Mouse (Mus musculus) intestine, embryonic 16.5 days (tissue): Measurements from ENCODE around the gene Coq8b. TPM values are rescaled to one million over a fixed set of nuclear protein-coding genes. Genes with fewer than 3 reads are reported as not detected.

ENCODE experiments used
- ATAC-seq: fragments of 200-750 bp; cut with Nextera tagmentation; 2 replicates; pipeline ENCODE4 v1.8.0; 2017; ENCODE audit warnings: moderate TSS enrichment, moderate library complexity
- H3K27ac ChIP-seq: fragments of 300-500 bp; sonication (generic); 2 replicates; pipeline ENCODE4 v1.5.1; 2014; ENCODE audit warnings: mild to moderate bottlenecking, low read length
- H3K27me3 ChIP-seq: fragments of 300-500 bp; sonication (generic); replicated peaks from 2 replicates; pipeline ENCODE4 v1.6.1; 2014; ENCODE audit warnings: low read length, control low read depth, mixed read lengths; ENCODE audit not compliant: control insufficient read depth, insufficient read depth
- H3K36me3 ChIP-seq: fragments of 300-500 bp; sonication (generic); 2 replicates; pipeline ENCODE4 v1.6.1; 2014; ENCODE audit warnings: low read length, control low read depth; ENCODE audit not compliant: control insufficient read depth, insufficient read depth
- H3K4me1 ChIP-seq: fragments of 300-500 bp; sonication (generic); 2 replicates; pipeline ENCODE4 v1.6.1; 2014; ENCODE audit warnings: low read length, control low read depth, mixed read lengths; ENCODE audit not compliant: control insufficient read depth, insufficient read depth
- H3K4me2 ChIP-seq: fragments of 300-500 bp; sonication (generic); 2 replicates; pipeline ENCODE4 v1.6.1; 2014; ENCODE audit warnings: low read depth, low read length, control low read depth
- H3K4me3 ChIP-seq: fragments of 300-500 bp; sonication (generic); 2 replicates; pipeline ENCODE4 v1.5.1; 2014; ENCODE audit warnings: mild to moderate bottlenecking, low read length
- H3K9ac ChIP-seq: fragments of 300-500 bp; sonication (generic); 2 replicates; pipeline ENCODE4 v1.6.1; 2014; ENCODE audit warnings: low read depth, low read length
- H3K9me3 ChIP-seq: fragments of 300-500 bp; sonication (generic); 2 replicates; pipeline ENCODE4 v1.6.1; 2016; ENCODE audit warnings: low read length, control low read depth; ENCODE audit not compliant: control insufficient read depth
- WGBS: fragments of 180-500 bp; shearing (Covaris S2); extraction: QIAGEN DNeasy Blood & Tissue Kit; methylation state at CpG from one replicate; pipeline ENCODE4 v1.1.7; 2014; 5-methylcytosine and 5-hydroxymethylcytosine counted together
- polyA plus RNA-seq: library from polyadenylated mRNA; unstranded; fragments of >200 nt; fragmentation: Nextera tagmentation; extraction: Ambion mirVana; gene quantifications from 2 replicates; pipeline ENCODE4 v1.2.1, GENCODE M21; 2015

Coq8b gene
- polyA plus RNA-seq, 1 experiment from 2014 or later: 26.3 TPM

DNA sequence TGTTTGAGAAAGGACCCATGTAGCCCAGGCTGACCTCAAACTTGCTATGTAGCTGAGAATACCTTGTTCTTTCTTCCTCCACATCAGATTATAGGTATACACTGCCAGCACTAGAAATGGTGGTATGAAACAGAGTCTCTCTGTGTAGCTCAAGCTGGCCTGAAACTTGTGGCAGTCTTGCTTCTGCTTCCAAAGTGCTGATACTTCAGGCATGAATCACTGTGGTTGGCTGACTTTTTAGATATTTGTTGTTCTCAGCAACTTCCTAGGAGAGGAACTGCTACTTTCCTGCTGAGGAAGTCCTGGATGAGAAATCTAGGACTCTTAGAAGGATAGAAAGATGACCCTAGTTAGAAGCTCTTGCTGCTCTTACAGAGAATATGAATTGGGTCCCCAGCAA lies 34.5 kb upstream of the Coq8b start:
- Histone ChIP-seq H3K27ac (no peak overlapping the region), H3K9ac (no peak overlapping the region), H3K9me3 (no peaks in the 10 kb centered on the region), H3K36me3 (0 out of 2 replicates have a peak, but pooled peaks cover 4% of the 10 kb centered on the region), H3K27me3 (no peaks in the 10 kb centered on the region), H3K4me3 (no peak overlapping the region), H3K4me2 (no peak overlapping the region), H3K4me1 (peaks cover 14% of the 10 kb centered on the region)
- no peak for ATAC-seq

DNA sequence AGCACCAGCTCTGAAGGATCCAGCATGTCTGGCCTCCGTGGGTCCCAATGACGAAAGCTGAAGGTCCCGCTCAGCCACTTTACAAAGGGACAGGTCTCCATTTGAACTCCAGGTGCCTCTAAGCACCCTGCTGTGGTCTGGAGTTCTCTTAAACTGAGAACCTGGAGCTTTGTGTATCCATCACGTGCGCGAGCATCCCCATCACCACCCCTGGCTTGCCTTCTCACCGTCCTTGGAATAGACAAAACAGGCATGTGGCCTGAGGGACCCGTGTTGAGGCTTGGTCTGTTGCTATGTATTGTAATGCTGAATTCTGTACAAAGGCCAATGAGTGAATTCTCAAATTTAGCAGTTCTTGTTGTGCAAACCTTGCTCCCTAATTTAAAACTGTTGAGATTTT lies 34.0 kb upstream of the Coq8b start:
- H3K36me3 ChIP-seq: peaks cover 1% of the 10 kb centered on the region; the same call in 1 of the 2 replicates
- WGBS: 90% methylated on average over 8 of the region's 8 CpGs

DNA sequence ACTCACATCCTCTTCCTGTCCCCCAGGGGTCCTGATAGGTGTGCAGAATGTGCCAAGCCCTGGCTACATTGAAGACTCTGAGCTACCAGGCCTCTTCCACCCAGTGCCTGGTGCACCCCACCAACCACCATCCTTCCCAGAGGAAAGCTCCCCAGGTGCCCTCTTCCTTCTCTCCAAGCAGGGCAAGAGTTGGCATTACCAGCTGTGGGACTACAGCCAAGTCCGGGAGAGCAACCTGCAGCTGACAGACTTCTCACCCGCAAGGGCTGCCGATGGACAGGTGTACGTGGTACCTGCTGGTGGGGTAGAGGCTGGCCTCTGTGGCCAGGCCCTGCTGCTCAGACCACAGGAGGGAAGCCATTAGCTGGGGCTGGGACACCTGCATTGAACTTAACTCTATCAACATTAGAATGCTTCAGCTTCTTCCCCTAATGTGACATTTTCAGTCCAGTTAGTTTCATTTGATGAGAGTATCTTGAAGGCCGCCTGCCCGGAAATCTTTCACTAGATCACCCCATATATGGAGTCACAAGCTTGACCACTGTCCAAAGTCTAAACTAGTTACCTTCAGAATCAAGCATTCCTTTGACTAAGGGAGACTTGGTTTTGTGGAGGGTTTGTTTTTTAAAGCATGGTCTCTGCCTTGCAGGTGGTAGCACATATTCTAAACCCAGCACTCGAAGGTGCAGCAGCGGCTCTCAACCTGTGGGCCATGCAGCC lies 28.9 kb upstream of the Coq8b start:
- 90% methylated on average over 8 of the region's 8 CpGs for WGBS
- no peaks in the 10 kb centered on the region for H3K27me3 ChIP-seq

More for the DNA sequence above, 34.0 kb upstream of the Coq8b start:
- no peak overlapping the region for H3K4me3 ChIP-seq
- no peaks in the 10 kb centered on the region for H3K27me3 ChIP-seq
- ATAC-seq: no peak
- no peak overlapping the region for H3K9ac ChIP-seq
- H3K9me3 ChIP-seq: no peaks in the 10 kb centered on the region
- H3K27ac ChIP-seq: no peak overlapping the region
- H3K4me1 ChIP-seq: peaks cover 10% of the 10 kb centered on the region
- H3K4me2 ChIP-seq: no peak overlapping the region

DNA sequence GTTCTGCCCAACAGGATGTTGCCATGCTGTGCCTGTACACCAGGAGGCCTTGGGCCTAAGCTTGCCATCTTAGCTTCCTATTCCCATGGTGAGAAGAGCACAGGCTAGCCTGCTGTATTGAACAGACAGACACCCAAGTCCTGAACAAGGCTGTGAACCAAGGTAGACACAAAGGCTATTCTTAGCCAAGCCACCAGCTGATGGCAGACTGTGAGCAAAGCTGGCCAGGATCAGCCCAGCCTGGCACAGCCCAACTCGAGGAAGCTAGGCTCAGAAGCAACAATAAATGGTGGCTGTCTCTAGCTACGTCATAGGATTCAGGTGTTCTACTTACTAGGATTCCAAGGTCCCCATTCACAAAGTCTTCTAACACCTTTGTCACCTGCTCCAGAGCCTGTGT lies 20.2 kb upstream of the Coq8b start:
- H3K27ac ChIP-seq: no peak overlapping the region
- no peak overlapping the region for H3K4me2 ChIP-seq
- ATAC-seq: no peak
- no peaks in the 10 kb centered on the region for H3K4me1 ChIP-seq
- 93% methylated on average over 2 of the region's 2 CpGs for WGBS
- no peak overlapping the region for H3K9ac ChIP-seq
- H3K4me3 ChIP-seq: no peak overlapping the region
- no peaks in the 10 kb centered on the region for H3K9me3 ChIP-seq
- H3K27me3 ChIP-seq: no peaks in the 10 kb centered on the region
- peaks cover 17% of the 10 kb centered on the region for H3K36me3 ChIP-seq

More for the DNA sequence above, 28.9 kb upstream of the Coq8b start:
- Histone ChIP-seq H3K27ac (no peak overlapping the region), H3K9ac (no peak overlapping the region), H3K4me3 (no peak overlapping the region), H3K4me1 (no peaks in the 10 kb centered on the region), H3K9me3 (no peaks in the 10 kb centered on the region), H3K4me2 (no peak overlapping the region), H3K36me3 (peaks cover 12% of the 10 kb centered on the region; the same call in 1 of the 2 replicates)
- 0 out of 2 replicates have a peak, but pooled peaks have one; percentile 21 for ATAC-seq

DNA sequence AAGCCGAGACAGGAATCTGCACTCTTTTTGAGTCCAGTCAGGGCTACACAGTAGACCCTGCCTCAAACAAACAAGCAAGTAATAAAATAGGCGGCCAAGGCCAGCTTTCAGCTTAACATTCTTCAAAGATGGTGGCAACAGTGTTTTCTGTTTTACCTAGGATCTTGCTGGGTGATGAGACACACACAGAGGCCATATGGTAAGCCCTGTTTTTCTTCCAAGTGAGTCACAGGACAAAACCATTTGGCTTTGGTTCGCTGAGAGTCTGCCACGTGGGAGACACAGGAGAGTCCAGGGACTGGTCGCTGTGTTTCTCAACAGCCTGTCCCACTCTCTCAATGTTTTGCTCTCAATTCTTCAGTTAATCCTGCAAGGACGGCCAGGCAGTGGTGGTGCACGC lies 14.2 kb upstream of the Coq8b start:
- H3K4me2 ChIP-seq: no peak overlapping the region
- H3K4me3 ChIP-seq: no peak overlapping the region
- peaks cover 13% of the 10 kb centered on the region for H3K4me1 ChIP-seq
- H3K27ac ChIP-seq: no peak overlapping the region
- WGBS: 83% methylated on average over 7 of the region's 7 CpGs
- peaks cover 8% of the 10 kb centered on the region for H3K36me3 ChIP-seq
- H3K9ac ChIP-seq: no peak overlapping the region
- ATAC-seq: no peak
- H3K9me3 ChIP-seq: no peaks in the 10 kb centered on the region
- no peaks in the 10 kb centered on the region for H3K27me3 ChIP-seq

DNA sequence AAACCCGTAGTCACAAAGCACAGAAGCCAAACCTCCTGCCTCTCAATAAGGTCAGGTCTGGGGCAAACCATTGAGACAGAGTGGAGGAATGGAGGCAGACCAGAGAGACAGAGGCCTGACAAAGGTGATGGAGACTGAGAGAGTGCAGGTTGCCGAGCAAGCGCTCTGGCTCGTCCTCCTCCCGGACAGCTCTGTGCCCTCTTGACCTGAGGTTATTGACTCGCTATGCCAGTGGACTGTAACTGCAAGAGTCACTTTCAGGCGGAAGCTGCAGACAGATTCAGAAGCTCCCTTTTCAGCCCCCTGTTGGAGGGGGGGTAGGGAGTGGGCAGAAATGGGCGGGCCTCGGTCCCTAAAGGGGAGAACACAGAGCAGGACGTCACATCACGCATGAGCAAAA lies 12.9 kb upstream of the Coq8b start:
- Histone ChIP-seq H3K27ac (no peak overlapping the region), H3K27me3 (no peaks in the 10 kb centered on the region), H3K4me2 (no peak overlapping the region), H3K9ac (no peak overlapping the region), H3K36me3 (peaks cover 8% of the 10 kb centered on the region), H3K4me1 (peaks cover 25% of the 10 kb centered on the region), H3K9me3 (no peaks in the 10 kb centered on the region), H3K4me3 (no peak overlapping the region)
- WGBS: 71% methylated on average over 11 of the region's 11 CpGs
- ATAC-seq: no peak

DNA sequence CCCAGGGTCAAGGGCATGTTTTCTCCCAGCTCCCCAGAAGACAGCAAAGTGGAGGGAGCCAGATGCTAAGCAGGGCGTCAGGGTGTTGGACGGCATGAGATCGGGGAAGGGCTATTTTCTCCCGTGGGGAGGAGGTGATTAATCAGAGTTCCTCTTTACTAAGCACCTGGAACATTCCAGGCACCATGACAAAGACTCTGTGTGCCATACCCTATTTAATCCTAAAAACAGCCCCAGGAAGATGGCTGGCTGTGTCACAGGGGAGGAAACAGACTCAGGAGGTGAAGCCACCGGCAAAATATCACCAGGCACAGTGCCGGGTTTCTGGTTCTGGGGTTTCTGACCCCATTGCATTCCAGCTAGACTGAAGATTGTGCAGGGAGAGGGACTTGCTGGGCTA lies 10.9 kb upstream of the Coq8b start:
- no peak for ATAC-seq
- Histone ChIP-seq H3K27me3 (no peaks in the 10 kb centered on the region), H3K27ac (no peak overlapping the region), H3K36me3 (peaks cover under 1% of the 10 kb centered on the region), H3K9ac (no peak overlapping the region), H3K4me1 (peaks cover 43% of the 10 kb centered on the region), H3K4me2 (no peak overlapping the region), H3K9me3 (no peaks in the 10 kb centered on the region), H3K4me3 (no peak overlapping the region)
- WGBS: 62% methylated on average over 6 of the region's 6 CpGs

DNA sequence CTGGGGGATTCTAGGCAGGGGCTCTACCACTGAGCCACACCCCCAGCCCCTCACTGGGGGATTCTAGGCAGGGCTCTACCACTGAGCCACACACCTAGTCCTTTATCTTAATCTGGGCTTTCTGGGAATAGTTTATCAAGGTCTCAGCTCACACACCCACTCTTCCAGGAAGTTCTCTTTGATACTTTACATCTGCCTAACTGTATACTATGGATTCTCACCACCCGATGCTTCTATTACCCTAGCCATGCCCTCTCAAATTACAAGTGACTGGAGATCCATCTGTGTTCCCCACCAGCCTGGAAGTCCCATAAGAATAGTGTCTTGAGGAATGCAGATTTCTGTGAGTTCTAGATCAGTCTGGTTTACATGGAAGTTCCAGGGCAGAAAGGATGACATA lies 10.3 kb upstream of the Coq8b start:
- no peaks in the 10 kb centered on the region; the same call in 1 of the 2 replicates for H3K36me3 ChIP-seq
- no peak for ATAC-seq
- no peaks in the 10 kb centered on the region for H3K27me3 ChIP-seq
- no peak overlapping the region for H3K4me2 ChIP-seq
- no peak overlapping the region for H3K9ac ChIP-seq
- H3K27ac ChIP-seq: no peak overlapping the region
- H3K9me3 ChIP-seq: no peaks in the 10 kb centered on the region
- H3K4me1 ChIP-seq: peaks cover 48% of the 10 kb centered on the region
- 57% methylated on average over 1 of the region's 1 CpGs for WGBS
- H3K4me3 ChIP-seq: no peak overlapping the region

DNA sequence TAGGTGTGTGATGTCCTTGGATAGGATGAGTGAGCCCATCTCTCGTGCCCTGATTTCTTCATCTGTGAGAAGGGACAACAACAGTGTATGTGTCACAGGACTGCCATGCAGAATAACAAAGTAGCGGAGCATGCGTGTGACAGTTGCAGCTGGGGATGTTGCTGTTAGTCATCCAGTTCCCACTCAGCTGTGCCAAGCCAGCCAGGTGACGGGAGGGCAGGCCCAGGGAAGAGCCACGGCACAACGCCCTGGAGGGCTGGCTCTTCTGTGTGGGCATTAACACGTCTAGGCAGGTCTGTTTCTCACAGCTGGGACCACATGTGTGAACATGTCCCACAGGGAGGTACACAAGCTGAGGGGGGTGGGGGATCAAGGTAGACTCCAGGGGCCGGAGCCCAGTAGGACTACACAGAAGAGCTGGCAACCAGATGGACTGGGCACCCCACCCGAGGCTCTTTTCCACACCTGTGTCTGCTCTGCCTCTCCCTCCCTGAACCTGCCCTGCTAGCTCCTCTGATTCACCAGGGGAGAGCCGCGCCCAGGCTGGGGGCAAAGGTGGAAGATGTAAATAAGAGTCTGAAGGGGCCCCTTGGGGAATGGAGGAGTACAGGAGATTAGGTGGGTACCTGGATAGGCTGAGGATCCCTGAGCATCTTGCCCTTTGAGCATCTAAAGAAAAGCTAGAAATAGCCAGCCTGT lies 7.8 kb upstream of the Coq8b start:
- H3K4me3 ChIP-seq: peak overlapping the region; percentile 86
- no peaks in the 10 kb centered on the region for H3K36me3 ChIP-seq
- H3K4me2 ChIP-seq: peak overlapping the region; percentile 86
- peak overlapping the region; percentile 87 for H3K27ac ChIP-seq
- peaks cover 52% of the 10 kb centered on the region for H3K4me1 ChIP-seq
- peak overlapping the region; percentile 62 for H3K9ac ChIP-seq
- H3K27me3 ChIP-seq: no peaks in the 10 kb centered on the region
- WGBS: 45% methylated on average over 11 of the region's 11 CpGs
- H3K9me3 ChIP-seq: no peaks in the 10 kb centered on the region
- ATAC-seq: peak; percentile 83
